ENCODE assay signal across 8 mouse cellular contexts in the genomic region with DNA sequence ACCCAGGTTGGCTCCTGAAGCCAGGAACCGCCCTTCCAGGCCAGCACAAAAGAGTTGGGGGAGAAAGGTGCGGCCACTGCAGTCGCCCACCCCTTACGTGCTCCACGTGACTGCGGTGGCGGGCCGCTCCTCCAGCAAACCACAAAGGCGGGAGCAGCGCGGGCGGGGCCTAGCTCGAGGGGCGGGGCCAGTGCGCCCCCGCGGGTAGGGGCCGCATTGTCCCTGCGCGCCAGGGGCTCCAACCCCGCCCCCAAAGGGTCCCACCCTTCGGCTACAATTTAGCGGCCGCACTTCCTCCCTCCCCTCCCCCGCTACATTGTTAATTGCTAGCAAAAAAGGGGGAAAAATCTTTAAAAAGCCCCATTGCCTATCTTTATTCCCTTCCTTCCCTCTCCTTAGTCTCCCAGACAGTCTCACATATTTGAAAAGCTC. TPM values are rescaled to one million over a fixed set of nuclear protein-coding genes. Genes with fewer than 3 reads are reported as not detected.
A peak's percentile ranks its signal among the peaks of the same experiment; 100 is the strongest.
DNase-seq lines count a peak whose midpoint lies in the region; ATAC-seq and TF ChIP-seq lines count a peak whose summit lies in the region.

No protein-coding gene starts in this region.

- H3K4me3 ChIP-seq in ES-Bruce4 (ENCODE audit: low read depth, low read length), result peak overlapping the region; percentile 98
- H3K4me3 ChIP-seq in forebrain, embryonic 12.5 days (replicated peaks), result peak overlapping the region; percentile 82
- H3K4me3 ChIP-seq in layer of hippocampus, adult 2 months, result peak overlapping the region; percentile 91
- peak overlapping the region; percentile 65 for H3K4me3 ChIP-seq in lung, embryonic 15.5 days

- no peaks in the 10 kb centered on the region for H3K4me1 ChIP-seq in ES-Bruce4 (ENCODE audit: control insufficient read depth, insufficient read depth, low read length)
- H3K4me1 ChIP-seq in forebrain, embryonic 12.5 days, result peaks cover 36% of the 10 kb centered on the region
- peaks cover 40% of the 10 kb centered on the region for H3K4me1 ChIP-seq in lung, embryonic 15.5 days

- H3K27ac ChIP-seq in ES-Bruce4 (ENCODE audit: insufficient read depth, low read length), result peak overlapping the region; percentile 92
- peak overlapping the region; percentile 99 for H3K27ac ChIP-seq in forebrain, embryonic 12.5 days
- H3K27ac ChIP-seq in layer of hippocampus, adult 2 months, result peak overlapping the region; percentile 89
- peak overlapping the region; percentile 98 for H3K27ac ChIP-seq in lung, embryonic 15.5 days

- TF ChIP-seq CTCF in ES-Bruce4 (IDR thresholded peaks at IDR 0.05; ENCODE audit: low read depth, low read length), result no peak
- no peak for TF ChIP-seq CTCF in layer of hippocampus, adult 2 months (conservative IDR thresholded peaks at IDR 0.05)

- peaks cover 35% of the 10 kb centered on the region for H3K36me3 ChIP-seq in ES-Bruce4 (ENCODE audit: control insufficient read depth, insufficient read depth, low read length, poor library complexity, severe bottlenecking)
- peaks cover 47% of the 10 kb centered on the region for H3K36me3 ChIP-seq in forebrain, embryonic 12.5 days (replicated peaks)
- H3K36me3 ChIP-seq in lung, embryonic 15.5 days, result peaks cover 45% of the 10 kb centered on the region

- no peaks in the 10 kb centered on the region for H3K27me3 ChIP-seq in ES-Bruce4 (ENCODE audit: control insufficient read depth, insufficient read depth, low read length, poor library complexity, severe bottlenecking)
- no peaks in the 10 kb centered on the region for H3K27me3 ChIP-seq in forebrain, embryonic 12.5 days
- no peaks in the 10 kb centered on the region for H3K27me3 ChIP-seq in lung, embryonic 15.5 days

- no peaks in the 10 kb centered on the region for H3K9me3 ChIP-seq in ES-Bruce4 (replicated peaks; ENCODE audit: control insufficient read depth, insufficient read depth, low read length, poor library complexity, severe bottlenecking)
- H3K9me3 ChIP-seq in forebrain, embryonic 12.5 days, result no peaks in the 10 kb centered on the region
- no peaks in the 10 kb centered on the region for H3K9me3 ChIP-seq in lung, embryonic 15.5 days

- intact Hi-C loops in heart, postnatal 10 days (cut with DNase I), result loop anchor here (1.0 to 2.0 kb wide), 2 partner anchors 36 to 80 kb away; a partner anchor contains a TSS

- no peak for TF ChIP-seq POLR2A in ES-Bruce4 (IDR thresholded peaks at IDR 0.05; ENCODE audit: insufficient read depth, low read length)

- TF ChIP-seq EP300 in ES-Bruce4 (IDR thresholded peaks at IDR 0.05; ENCODE audit: insufficient read depth, low read depth, low read length), result peak; percentile 75; the same call in 1 of the 2 replicates

- peak overlapping the region; percentile 80 for H3K4me2 ChIP-seq in forebrain, embryonic 12.5 days
- H3K4me2 ChIP-seq in lung, embryonic 15.5 days, result peak overlapping the region; percentile 81

- ATAC-seq in forebrain, embryonic 12.5 days (ENCODE audit: low FRiP score), result peak; percentile 53
- peak; percentile 46 for ATAC-seq in lung, embryonic 15.5 days (ENCODE audit: borderline replicate concordance, extremely low read depth, low FRiP score, low TSS enrichment)

- H3K9ac ChIP-seq in ES-Bruce4 (ENCODE audit: low read depth, poor library complexity, severe bottlenecking), result peak overlapping the region; percentile 64
- H3K9ac ChIP-seq in forebrain, embryonic 12.5 days, result peak overlapping the region; percentile 99
- H3K9ac ChIP-seq in lung, embryonic 15.5 days, result peak overlapping the region; percentile 92

- DNase-seq in c-Kit-positive CD71-negative TER-119-negative erythroid progenitor cells, embryonic 14.5 days (ENCODE audit: low read depth), result peak; percentile 83
- peak; percentile 87 to 91 for DNase-seq in heart, postnatal 10 days
- DNase-seq in layer of hippocampus, adult 2 months (ENCODE audit: low spot score in 2 of 2), result peak; percentile 82 to 85
- DNase-seq in ovary, postnatal 10 days (ENCODE audit: low spot score), result peak; percentile 70
- DNase-seq in thymus, postnatal 25 days, result peak; percentile 98

- WGBS in forebrain, embryonic 12.5 days, result 1% methylated on average over 25 of the region's 25 CpGs
- WGBS in lung, embryonic 15.5 days, result 0% methylated on average over 25 of the region's 25 CpGs

RNA-seq across cellular contexts. Expression of a gene that starts 1.1 kb away (rescaled TPM):
- 1,430 and 1,461 TPM in 2 replicates for polyA plus RNA-seq in ES-Bruce4 (2011; ENCODE audit: insufficient read depth, insufficient read length, low read depth, missing spikeins)
- 1,541 and 1,619 TPM in 2 replicates for polyA plus RNA-seq in forebrain, embryonic 12.5 days (2016; fragmentation: Nextera tagmentation; extraction: Ambion mirVana)
- 100 to 1,000 TPM; 358 to 363 TPM for total RNA-seq in heart, postnatal 10 days (2021)
- total RNA-seq in layer of hippocampus, adult 2 months (2021), result 100 to 1,000 TPM; 355 to 363 TPM
- 1,042 and 1,079 TPM in 2 replicates for polyA plus RNA-seq in lung, embryonic 15.5 days (2015; fragmentation: Nextera tagmentation; extraction: Ambion mirVana)

RNA-seq across cellular contexts. Expression of a gene that starts 4.3 kb away (rescaled TPM):
- polyA plus RNA-seq in ES-Bruce4 (2011; ENCODE audit: insufficient read depth, insufficient read length, low read depth, missing spikeins), result 131 and 147 TPM in 2 replicates
- 22.3 and 26.1 TPM in 2 replicates for polyA plus RNA-seq in forebrain, embryonic 12.5 days (2016; fragmentation: Nextera tagmentation; extraction: Ambion mirVana)
- total RNA-seq in heart, postnatal 10 days (2021), result 10 to 100 TPM; 20.4 to 22.1 TPM
- total RNA-seq in layer of hippocampus, adult 2 months (2021), result 10 to 100 TPM; 16.9 to 18.4 TPM
- polyA plus RNA-seq in lung, embryonic 15.5 days (2015; fragmentation: Nextera tagmentation; extraction: Ambion mirVana), result 24.1 and 24.7 TPM in 2 replicates

RNA-seq across cellular contexts. Expression of a gene that starts 14.0 kb away (rescaled TPM):
- 46.8 and 47.4 TPM in 2 replicates for polyA plus RNA-seq in ES-Bruce4 (2011; ENCODE audit: insufficient read depth, insufficient read length, low read depth, missing spikeins)
- polyA plus RNA-seq in forebrain, embryonic 12.5 days (2016; fragmentation: Nextera tagmentation; extraction: Ambion mirVana), result 53.7 and 56.0 TPM in 2 replicates
- 100 to 1,000 TPM; 114 to 124 TPM for total RNA-seq in heart, postnatal 10 days (2021)
- total RNA-seq in layer of hippocampus, adult 2 months (2021), result 100 to 1,000 TPM; 124 to 128 TPM
- polyA plus RNA-seq in lung, embryonic 15.5 days (2015; fragmentation: Nextera tagmentation; extraction: Ambion mirVana), result 50.1 and 54.4 TPM in 2 replicates

RNA-seq across cellular contexts. Expression of a gene that starts 15.5 kb away (rescaled TPM):
- 31.3 and 35.5 TPM in 2 replicates for polyA plus RNA-seq in ES-Bruce4 (2011; ENCODE audit: insufficient read depth, insufficient read length, low read depth, missing spikeins)
- 4.9 and 5.3 TPM in 2 replicates for polyA plus RNA-seq in forebrain, embryonic 12.5 days (2016; fragmentation: Nextera tagmentation; extraction: Ambion mirVana)
- total RNA-seq in heart, postnatal 10 days (2021), result 10 to 100 TPM; 18.7 to 25.9 TPM
- total RNA-seq in layer of hippocampus, adult 2 months (2021), result 1 to 10 TPM; 5.0 to 6.1 TPM
- 17.9 and 21.0 TPM in 2 replicates for polyA plus RNA-seq in lung, embryonic 15.5 days (2015; fragmentation: Nextera tagmentation; extraction: Ambion mirVana)

RNA-seq across cellular contexts. Expression of a gene that starts 24.1 kb away (rescaled TPM):
- 32.9 and 35.3 TPM in 2 replicates for polyA plus RNA-seq in ES-Bruce4 (2011; ENCODE audit: insufficient read depth, insufficient read length, low read depth, missing spikeins)
- polyA plus RNA-seq in forebrain, embryonic 12.5 days (2016; fragmentation: Nextera tagmentation; extraction: Ambion mirVana), result 56.2 and 60.5 TPM in 2 replicates
- total RNA-seq in heart, postnatal 10 days (2021), result 10 to 100 TPM; 12.6 to 13.5 TPM
- total RNA-seq in layer of hippocampus, adult 2 months (2021), result 1 to 10 TPM; 1.7 to 1.8 TPM
- polyA plus RNA-seq in lung, embryonic 15.5 days (2015; fragmentation: Nextera tagmentation; extraction: Ambion mirVana), result 71.0 and 73.3 TPM in 2 replicates

Comparison
In these comparisons a context has a peak if more than half of its experiments do, and no peak if none do; other contexts are left out.
1. Peak in every context shown above with its lines: DNase-seq, ATAC-seq, H3K4me3 ChIP-seq and H3K27ac ChIP-seq.